Mouse (Mus musculus) myocyte (in vitro differentiated cells): ENCODE measurements around the gene Cfap70. TPM values are rescaled to one million over a fixed set of nuclear protein-coding genes. Genes with fewer than 3 reads are reported as not detected.

ENCODE experiments used
- H3K27me3 ChIP-seq: one replicate; pipeline ENCODE4 v1.6.1; 2011; ENCODE audit not compliant: control insufficient read depth, insufficient read depth, insufficient read length
- H3K36me3 ChIP-seq: one replicate; pipeline ENCODE4 v1.6.1; 2011; ENCODE audit not compliant: control insufficient read depth, insufficient read depth
- H3K4me2 ChIP-seq: one replicate; pipeline ENCODE4 v1.6.1; 2011; ENCODE audit warnings: low read depth, control low read depth
- H3K4me3 ChIP-seq: one replicate; pipeline ENCODE4 v1.5.1; 2011; ENCODE audit warnings: mild to moderate bottlenecking, control low read depth, moderate library complexity
- H3K79me2 ChIP-seq: one replicate; pipeline ENCODE4 v1.6.1; 2011; ENCODE audit not compliant: control insufficient read depth, insufficient read depth
- H3ac ChIP-seq: one replicate; pipeline ENCODE4 v1.6.1; 2011; ENCODE audit not compliant: control insufficient read depth, insufficient read length
- CEBPB ChIP-seq: IDR thresholded peaks from 2 replicates; pipeline ENCODE4 v1.6.1; 2011; ENCODE audit warnings: mild to moderate bottlenecking, moderate library complexity; ENCODE audit not compliant: poor library complexity, insufficient read depth, severe bottlenecking
- E2F4 ChIP-seq: IDR thresholded peaks from one replicate; pipeline ENCODE4 v1.6.1; 2011; ENCODE audit warnings: mild to moderate bottlenecking, control low read depth, moderate library complexity; ENCODE audit not compliant: insufficient read depth
- MAX ChIP-seq: IDR thresholded peaks from one replicate; pipeline ENCODE4 v1.6.1; 2011; ENCODE audit warnings: low read depth, mild to moderate bottlenecking, control low read depth
- MYOD1 ChIP-seq, 3 experiments: IDR thresholded peaks; one replicate each; pipeline ENCODE4 v1.6.1; 2011; ENCODE audit warnings: control low read depth in 2 of 3, low read depth in 2 of 3, mild to moderate bottlenecking in 2 of 3, moderate library complexity in 1 of 3; ENCODE audit not compliant: insufficient read length in 2 of 3, control insufficient read depth in 1 of 3
- MYOG ChIP-seq, 3 experiments: IDR thresholded peaks; one replicate each; pipeline ENCODE4 v1.6.1; 2011; ENCODE audit warnings: control low read depth in 2 of 3, low read depth in 2 of 3, mild to moderate bottlenecking in 2 of 3; ENCODE audit not compliant: insufficient read length in 2 of 3, control insufficient read depth in 1 of 3, insufficient read depth in 1 of 3
- POLR2A ChIP-seq: IDR thresholded peaks from one replicate; pipeline ENCODE4 v1.6.1; 2011; ENCODE audit warnings: low read depth, mild to moderate bottlenecking, control low read depth, moderate library complexity; ENCODE audit not compliant: insufficient read length
- POLR2AphosphoS2 ChIP-seq: IDR thresholded peaks from one replicate; pipeline ENCODE4 v1.6.1; 2011; ENCODE audit warnings: low read depth, control low read depth; ENCODE audit not compliant: insufficient read length
- REST ChIP-seq: IDR thresholded peaks from one replicate; pipeline ENCODE4 v1.6.1; 2011; ENCODE audit warnings: mild to moderate bottlenecking, control low read depth, moderate library complexity; ENCODE audit not compliant: insufficient read depth, insufficient read length
- SRF ChIP-seq: IDR thresholded peaks from one replicate; pipeline ENCODE4 v1.6.1; 2011; ENCODE audit warnings: low read depth; ENCODE audit not compliant: control insufficient read depth, insufficient read length
- TCF12 ChIP-seq: IDR thresholded peaks from one replicate; pipeline ENCODE4 v1.6.1; 2011; ENCODE audit warnings: mild to moderate bottlenecking, control low read depth; ENCODE audit not compliant: poor library complexity, insufficient read depth, severe bottlenecking
- TCF3 ChIP-seq: IDR thresholded peaks from one replicate; pipeline ENCODE4 v1.6.1; 2011; ENCODE audit warnings: low read depth, control low read depth; ENCODE audit not compliant: insufficient read length
- USF1 ChIP-seq: IDR thresholded peaks from one replicate; pipeline ENCODE4 v1.6.1; 2011; ENCODE audit warnings: low read depth, mild to moderate bottlenecking, control low read depth, moderate library complexity
- polyA plus RNA-seq: library from polyadenylated mRNA; unstranded; fragments of >200 nt; fragmentation: generic; extraction: Trizol; gene quantifications from one replicate; pipeline ENCODE4 v1.2.1, GENCODE M21; 2012; ENCODE audit warnings: missing spikeins

Cfap70 gene
- polyA plus RNA-seq, 1 experiment: not detected

DNA sequence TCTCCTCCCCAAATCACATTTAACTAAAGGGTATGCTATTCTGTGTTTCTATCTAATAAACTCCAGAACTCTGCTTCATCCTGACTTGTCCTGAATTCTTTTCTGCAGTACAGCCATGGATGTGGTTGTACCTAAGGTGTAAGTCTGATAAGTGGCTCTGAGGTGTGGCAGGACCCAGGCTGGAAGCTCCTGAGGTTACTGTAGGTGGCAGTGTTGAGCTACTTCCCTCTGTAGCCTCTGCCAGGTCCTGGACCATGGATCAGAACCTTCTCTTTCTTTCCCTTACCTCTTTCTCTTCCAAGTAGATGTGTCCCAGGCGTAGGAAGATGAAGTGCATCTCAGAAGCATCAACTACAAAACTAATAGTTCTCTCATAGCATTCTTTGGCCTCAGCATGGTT is 52.0 kb downstream of the Cfap70 start:
- Histone ChIP-seq H3K27me3 (no peaks in the 10 kb centered on the region), H3K36me3 (no peaks in the 10 kb centered on the region), H3K79me2 (no peaks in the 10 kb centered on the region), H3K4me3 (no peak overlapping the region), H3K4me2 (no peak overlapping the region), H3ac (no peak overlapping the region)
- TF ChIP-seq REST: no peak
- no peak for TF ChIP-seq CEBPB
- no peak for TF ChIP-seq USF1
- no peak for TF ChIP-seq MAX
- TF ChIP-seq MYOD1 (IDR thresholded peaks at IDR 0.05; ENCODE audit: control insufficient read depth in 1 of 3, insufficient read length in 2 of 3, low read depth in 2 of 3): no peak
- no peak for TF ChIP-seq MYOG (IDR thresholded peaks at IDR 0.05; ENCODE audit: control insufficient read depth in 1 of 3, insufficient read depth in 1 of 3, insufficient read length in 2 of 3, low read depth in 2 of 3)
- TF ChIP-seq POLR2AphosphoS2: no peak
- no peak for TF ChIP-seq TCF12
- TF ChIP-seq E2F4: no peak
- no peak for TF ChIP-seq SRF
- no peak for TF ChIP-seq TCF3
- no peak for TF ChIP-seq POLR2A

GRCm38 (mm10) chr14:20398864-20399263 is 53.2 kb downstream of the Cfap70 start:
- Histone ChIP-seq H3K27me3 (no peaks in the 10 kb centered on the region), H3K79me2 (no peaks in the 10 kb centered on the region), H3K4me2 (peak overlapping the region; percentile 4), H3ac (no peak overlapping the region), H3K4me3 (no peak overlapping the region), H3K36me3 (no peaks in the 10 kb centered on the region)
- TF ChIP-seq SRF (no peak), TCF12 (no peak), REST (no peak), MYOG (IDR thresholded peaks at IDR 0.05; ENCODE audit: control insufficient read depth in 1 of 3, insufficient read depth in 1 of 3, insufficient read length in 2 of 3, low read depth in 2 of 3) (no peak), MAX (no peak), MYOD1 (IDR thresholded peaks at IDR 0.05; ENCODE audit: control insufficient read depth in 1 of 3, insufficient read length in 2 of 3, low read depth in 2 of 3) (no peak), TCF3 (no peak), CEBPB (no peak), USF1 (no peak), E2F4 (no peak), POLR2AphosphoS2 (no peak), POLR2A (no peak)

DNA sequence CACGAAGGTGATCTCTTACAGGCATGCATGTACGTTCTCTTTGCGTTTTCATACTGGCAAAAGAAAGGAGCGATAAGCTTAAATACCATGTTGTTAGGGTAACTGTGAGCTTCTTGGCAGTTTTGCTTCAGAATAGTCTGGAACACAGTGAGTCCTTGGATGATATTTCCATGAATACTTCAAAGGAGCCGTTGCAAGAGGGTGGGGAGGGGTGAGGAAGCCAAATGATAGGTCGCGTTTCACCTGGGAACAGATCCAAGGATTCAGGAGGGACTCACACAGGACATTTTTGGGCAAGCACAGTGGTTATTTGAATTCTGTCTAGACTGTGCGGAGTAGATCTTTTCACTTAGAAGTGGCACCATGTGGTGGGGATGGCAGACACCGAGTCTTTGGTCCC is 54.8 kb downstream of the Cfap70 start:
- Histone ChIP-seq H3K27me3 (no peaks in the 10 kb centered on the region), H3K4me2 (no peak overlapping the region), H3ac (no peak overlapping the region), H3K79me2 (peaks cover 10% of the 10 kb centered on the region), H3K4me3 (no peak overlapping the region), H3K36me3 (no peaks in the 10 kb centered on the region)
- TF ChIP-seq USF1: no peak
- no peak for TF ChIP-seq MAX
- TF ChIP-seq POLR2AphosphoS2: no peak

GRCm38 (mm10) chr14:20393205-20393913 is 58.7 kb downstream of the Cfap70 start, which contains the start of gene Mrps16:
Mrps16 (minus strand) TSS chr14:20393634.
- Histone ChIP-seq H3K79me2 (peaks cover 11% of the 10 kb centered on the region), H3K4me3 (peak within 1 kb of the TSS; percentile 70), H3ac (peak within 1 kb of the TSS; percentile 21), H3K27me3 (no peaks in the 10 kb centered on the region), H3K4me2 (peak within 1 kb of the TSS; percentile 94), H3K36me3 (peaks cover 7% of the 10 kb centered on the region)
- peak; percentile 98 for TF ChIP-seq POLR2AphosphoS2
- no peak for TF ChIP-seq USF1
- no peak for TF ChIP-seq CEBPB
- TF ChIP-seq POLR2A: peak; percentile 78
- TF ChIP-seq MYOG (IDR thresholded peaks at IDR 0.05; ENCODE audit: control insufficient read depth in 1 of 3, insufficient read depth in 1 of 3, insufficient read length in 2 of 3, low read depth in 2 of 3): peak; percentile 41 to 90 (median 85)
- TF ChIP-seq MYOD1 (IDR thresholded peaks at IDR 0.05; ENCODE audit: control insufficient read depth in 1 of 3, insufficient read length in 2 of 3, low read depth in 2 of 3): peak in 2 of 3 experiments; percentile 67 to 84

- H3K27me3 ChIP-seq: no peaks in the 10 kb centered on the region
- H3K79me2 ChIP-seq: peaks cover 21% of the 10 kb centered on the region
- H3K36me3 ChIP-seq: peaks cover 7% of the 10 kb centered on the region
- H3ac ChIP-seq: no peak overlapping the region
- no peak for TF ChIP-seq TCF12
- no peak for TF ChIP-seq MAX
- TF ChIP-seq MYOG (IDR thresholded peaks at IDR 0.05; ENCODE audit: control insufficient read depth in 1 of 3, insufficient read depth in 1 of 3, insufficient read length in 2 of 3, low read depth in 2 of 3): no peak
- TF ChIP-seq CEBPB: no peak
- no peak for TF ChIP-seq TCF3
- no peak for TF ChIP-seq USF1
- no peak for TF ChIP-seq MYOD1 (IDR thresholded peaks at IDR 0.05; ENCODE audit: control insufficient read depth in 1 of 3, insufficient read length in 2 of 3, low read depth in 2 of 3)
- peak overlapping the region; percentile 70 for H3K4me3 ChIP-seq
- H3K4me2 ChIP-seq: peak overlapping the region; percentile 94
These were observed 59.7 kb downstream of the Cfap70 start for GRCm38 (mm10) chr14:20392326-20392725.
